Mouse (Mus musculus): ENCODE results near the gene Fbxw24. TPM values are rescaled to one million over a fixed set of nuclear protein-coding genes. Genes with fewer than 3 reads are reported as not detected.

Gene Fbxw24
- total RNA-seq (2023), result not detected

GRCm38 (mm10) chr9:109625957-109626356 lies at the start of gene Fbxw24:
Gene Fbxw24 (minus strand): TSS chr9:109626057.

DNA sequence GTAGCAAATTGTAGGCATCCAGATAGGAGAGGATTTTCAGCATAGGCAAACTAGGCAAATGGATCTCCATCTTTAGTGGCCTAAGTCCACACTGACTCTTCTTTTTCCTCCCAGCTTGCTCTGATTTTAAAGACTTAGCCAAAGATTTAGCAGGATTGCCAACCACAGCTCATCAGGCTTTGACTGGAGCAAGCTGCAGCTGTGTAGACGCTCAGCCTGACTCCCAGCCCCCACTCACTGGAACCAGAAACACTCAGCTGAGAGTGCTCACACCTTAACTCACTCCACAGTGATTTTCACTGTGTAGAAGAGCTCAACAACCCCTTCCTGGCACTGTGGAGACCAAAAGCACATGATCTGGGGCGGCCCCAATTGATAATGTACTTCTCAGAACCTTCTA lies 38.7 kb upstream of the Fbxw24 start, which contains the start of gene Fbxw25:
Gene Fbxw25, minus strand, starts transcription at position 101 of the 400 bp plus-strand sequence.

GRCm38 (mm10) chr9:109568162-109568561 lies 57.7 kb downstream of the Fbxw24 start, which contains the start of gene Fbxw15:
Gene Fbxw15 (minus strand): TSS chr9:109568262.

Other genes with a start within 250 kb of the Fbxw24 start
- gene Fbxw22, start 221.8 kb downstream of the Fbxw24 start, total RNA-seq (2023), result not detected
- not detected for gene Fbxw16, start 176.9 kb downstream of the Fbxw24 start, total RNA-seq (2023)
- gene Fbxw19, start 130.2 kb downstream of the Fbxw24 start, total RNA-seq (2023), result not detected
- not detected for gene Fbxw15, start 57.8 kb downstream of the Fbxw24 start, total RNA-seq (2023)
- not detected for gene Fbxw25, start 38.6 kb upstream of the Fbxw24 start, total RNA-seq (2023)
- not detected for gene Fbxw18, start 76.6 kb upstream of the Fbxw24 start, total RNA-seq (2023)
- gene Fbxw26, start 120.0 kb upstream of the Fbxw24 start, total RNA-seq (2023), result not detected
- gene Fbxw27, start 164.6 kb upstream of the Fbxw24 start, total RNA-seq (2023), result 1 to 10 TPM in 1 of 2 experiments, not detected in 1; 1.4 TPM
- not detected for gene Spink8, start 186.2 kb upstream of the Fbxw24 start, total RNA-seq (2023)
- 1 to 10 TPM; 5.5 to 6.0 TPM for gene Nme6, start 206.7 kb upstream of the Fbxw24 start, total RNA-seq (2023)
- 1 to 10 TPM in 1 of 2 experiments, under 1 TPM in 1; 0.68 to 3.2 TPM for gene Camp, start 223.6 kb upstream of the Fbxw24 start, total RNA-seq (2023)
- 1 to 10 TPM; 7.1 to 8.1 TPM for gene Cdc25a, start 249.5 kb upstream of the Fbxw24 start, total RNA-seq (2023)

Measured in monocyte, adult 59 days (primary cell).